Mouse (Mus musculus): ENCODE measurements around the gene Ccnb2.

DNA sequence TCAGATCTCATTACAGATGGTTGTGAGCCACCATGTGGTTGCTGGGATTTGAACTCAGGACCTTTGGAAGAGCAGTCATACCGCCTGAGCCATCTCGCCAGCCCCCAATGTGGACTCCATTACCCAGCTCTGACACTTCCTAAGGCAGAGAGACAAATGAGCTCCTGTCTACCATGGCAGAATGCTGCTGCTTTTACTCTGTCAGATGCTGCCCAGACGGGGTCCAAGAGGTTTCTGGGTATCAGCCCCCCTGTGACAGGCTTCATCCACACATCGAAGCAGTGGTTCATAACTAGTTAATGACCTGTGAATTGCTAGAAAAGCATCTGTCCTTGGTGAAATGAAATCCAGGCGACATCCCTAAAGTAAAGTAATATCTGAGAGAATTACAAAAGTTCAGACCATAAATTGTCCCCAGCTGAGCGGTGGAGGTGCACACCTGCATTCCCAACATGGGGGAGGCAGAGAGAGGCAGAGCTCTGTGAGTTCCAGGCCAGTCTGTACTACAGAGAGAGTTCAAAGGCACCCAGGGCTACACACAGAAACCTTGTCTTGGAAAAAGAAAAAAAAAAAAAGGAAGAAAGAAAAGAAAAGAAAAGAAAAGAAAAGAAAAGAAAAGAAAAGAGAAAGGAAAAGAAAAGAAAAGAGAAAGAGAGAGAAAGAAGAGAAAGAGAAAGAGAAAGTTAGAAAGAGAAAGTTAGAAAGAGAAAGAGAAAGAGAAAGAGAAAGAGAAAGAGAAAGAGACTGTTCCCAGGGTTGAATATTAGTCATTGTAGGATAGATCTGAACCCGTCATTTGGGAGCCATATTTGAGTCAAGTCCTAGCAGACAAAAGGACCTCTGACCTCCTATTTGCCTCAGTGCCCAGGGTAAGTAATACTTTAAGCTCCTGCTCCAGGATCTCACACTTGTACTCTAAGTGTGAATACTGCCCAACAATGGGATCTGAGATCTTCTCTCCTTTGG lies 41.6 kb downstream of the Ccnb2 start:
- TF ChIP-seq EP300 (IDR thresholded peaks at IDR 0.05; ENCODE audit: insufficient read depth, low read depth, low read length) (no peak), CTCF (IDR thresholded peaks at IDR 0.05; ENCODE audit: low read depth, low read length) (no peak), POLR2A (IDR thresholded peaks at IDR 0.05; ENCODE audit: insufficient read depth, low read length) (no peak)
